Mouse (Mus musculus) embryonic facial prominence, embryonic 12.5 days (tissue): ENCODE results near the gene Pkdcc. TPM values are rescaled to one million over a fixed set of nuclear protein-coding genes. Genes with fewer than 3 reads are reported as not detected.

Source experiments
- ATAC-seq: fragments of 200-750 bp; cut with Nextera tagmentation; 2 replicates; pipeline ENCODE4 v1.8.0; 2017; ENCODE audit not compliant: insufficient number of reproducible peaks, insufficient read depth, low FRiP score, low TSS enrichment
- H3K27ac ChIP-seq: fragments of 300-500 bp; sonication (generic); 2 replicates; pipeline ENCODE4 v1.5.1; 2016; ENCODE audit warnings: mild to moderate bottlenecking
- H3K27me3 ChIP-seq: fragments of 300-500 bp; sonication (generic); 2 replicates; pipeline ENCODE4 v1.6.1; 2016; ENCODE audit warnings: mild to moderate bottlenecking, moderate library complexity
- H3K36me3 ChIP-seq: fragments of 300-500 bp; sonication (generic); 2 replicates; pipeline ENCODE4 v1.6.1; 2016; ENCODE audit warnings: mild to moderate bottlenecking
- H3K4me1 ChIP-seq: fragments of 300-500 bp; sonication (generic); 2 replicates; pipeline ENCODE4 v1.6.1; 2016
- H3K4me2 ChIP-seq: fragments of 300-500 bp; sonication (generic); replicated peaks from 2 replicates; pipeline ENCODE4 v1.6.1; 2016; ENCODE audit warnings: mild to moderate bottlenecking, moderate library complexity
- H3K4me3 ChIP-seq: fragments of 300-500 bp; sonication (generic); 2 replicates; pipeline ENCODE4 v1.5.1; 2016; ENCODE audit warnings: mild to moderate bottlenecking
- H3K9ac ChIP-seq: fragments of 300-500 bp; sonication (generic); 2 replicates; pipeline ENCODE4 v1.6.1; 2016; ENCODE audit warnings: mild to moderate bottlenecking, moderate library complexity
- H3K9me3 ChIP-seq: fragments of 300-500 bp; sonication (generic); 2 replicates; pipeline ENCODE4 v1.6.1; 2016; ENCODE audit warnings: mild to moderate bottlenecking, moderate library complexity
- WGBS: fragments of 180-500 bp; shearing (Covaris S2); methylation state at CpG from one replicate; pipeline ENCODE4 v1.1.7; 2016; 5-methylcytosine and 5-hydroxymethylcytosine counted together
- polyA plus RNA-seq: library from polyadenylated mRNA; unstranded; fragments of >200 nt; fragmentation: Nextera tagmentation; extraction: Ambion mirVana; gene quantifications from 2 replicates; pipeline ENCODE4 v1.2.1, GENCODE M21; 2016

The Pkdcc gene
- polyA plus RNA-seq, 1 experiment from 2014 or later: 27.3 TPM

GRCm38 (mm10) chr17:83222705-83223104 is 7.6 kb downstream of the Pkdcc start:
- Histone ChIP-seq H3K9me3 (no peaks in the 10 kb centered on the region), H3K27ac (0 out of 2 replicates have a peak overlapping the region, but pooled peaks have one; percentile 43), H3K27me3 (no peaks in the 10 kb centered on the region), H3K4me3 (no peak overlapping the region), H3K36me3 (peaks cover 60% of the 10 kb centered on the region), H3K4me2 (no peak overlapping the region), H3K9ac (no peak overlapping the region), H3K4me1 (peaks cover 38% of the 10 kb centered on the region)
- no peak for ATAC-seq
- 45% methylated on average over 3 of the region's 3 CpGs for WGBS

GRCm38 (mm10) chr17:83224451-83224971 is 9.4 kb downstream of the Pkdcc start:
- Histone ChIP-seq H3K27ac (no peak overlapping the region), H3K27me3 (no peaks in the 10 kb centered on the region), H3K36me3 (peaks cover 54% of the 10 kb centered on the region), H3K9me3 (no peaks in the 10 kb centered on the region), H3K4me2 (no peak overlapping the region), H3K4me1 (peaks cover 23% of the 10 kb centered on the region; the same call in 1 of the 2 replicates), H3K9ac (no peak overlapping the region), H3K4me3 (no peak overlapping the region)
- 70% methylated on average over 13 of the region's 13 CpGs for WGBS
- peak; percentile 6; the same call in 1 of the 2 replicates for ATAC-seq

GRCm38 (mm10) chr17:83226395-83226986 is 11.4 kb downstream of the Pkdcc start:
- H3K9ac ChIP-seq: no peak overlapping the region
- no peaks in the 10 kb centered on the region for H3K27me3 ChIP-seq
- H3K9me3 ChIP-seq: no peaks in the 10 kb centered on the region
- H3K27ac ChIP-seq: no peak overlapping the region
- no peak overlapping the region for H3K4me2 ChIP-seq
- no peak for ATAC-seq
- no peak overlapping the region for H3K4me3 ChIP-seq
- peaks cover 6% of the 10 kb centered on the region; the same call in 1 of the 2 replicates for H3K4me1 ChIP-seq
- H3K36me3 ChIP-seq: peaks cover 45% of the 10 kb centered on the region
- 68% methylated on average over 8 of the region's 8 CpGs for WGBS

- WGBS: 73% methylated on average over 11 of the region's 11 CpGs
- Histone ChIP-seq H3K27me3 (no peaks in the 10 kb centered on the region), H3K4me2 (no peak overlapping the region), H3K27ac (no peak overlapping the region), H3K9me3 (no peaks in the 10 kb centered on the region), H3K36me3 (0 out of 2 replicates have a peak, but pooled peaks cover 3% of the 10 kb centered on the region), H3K9ac (no peak overlapping the region), H3K4me1 (no peaks in the 10 kb centered on the region), H3K4me3 (no peak overlapping the region)
- ATAC-seq: no peak
Observed at GRCm38 (mm10) chr17:83231357-83231756, 16.3 kb downstream of the Pkdcc start.

- Histone ChIP-seq H3K27me3 (no peaks in the 10 kb centered on the region), H3K9me3 (no peaks in the 10 kb centered on the region), H3K4me1 (peaks cover 10% of the 10 kb centered on the region), H3K27ac (no peak overlapping the region), H3K4me3 (no peak overlapping the region), H3K36me3 (no peaks in the 10 kb centered on the region), H3K9ac (no peak overlapping the region), H3K4me2 (no peak overlapping the region)
- ATAC-seq: no peak
- 86% methylated on average over 10 of the region's 10 CpGs for WGBS
Observed at GRCm38 (mm10) chr17:83235227-83235626, 20.1 kb downstream of the Pkdcc start.

GRCm38 (mm10) chr17:83236202-83236601 is 21.1 kb downstream of the Pkdcc start:
- Histone ChIP-seq H3K4me1 (peaks cover 10% of the 10 kb centered on the region), H3K27ac (no peak overlapping the region), H3K9ac (no peak overlapping the region), H3K4me2 (no peak overlapping the region), H3K27me3 (no peaks in the 10 kb centered on the region), H3K4me3 (no peak overlapping the region), H3K36me3 (no peaks in the 10 kb centered on the region), H3K9me3 (no peaks in the 10 kb centered on the region)
- no peak for ATAC-seq
- 52% methylated on average over 8 of the region's 8 CpGs for WGBS

GRCm38 (mm10) chr17:83238123-83239058 is 23.3 kb downstream of the Pkdcc start:
- Histone ChIP-seq H3K27ac (0 out of 2 replicates have a peak overlapping the region, but pooled peaks have one; percentile 11), H3K4me3 (no peak overlapping the region), H3K27me3 (no peaks in the 10 kb centered on the region), H3K4me2 (no peak overlapping the region), H3K9me3 (no peaks in the 10 kb centered on the region), H3K36me3 (no peaks in the 10 kb centered on the region), H3K4me1 (peaks cover 10% of the 10 kb centered on the region), H3K9ac (no peak overlapping the region)
- peak; percentile 67 for ATAC-seq
- WGBS: 74% methylated on average over 16 of the region's 16 CpGs

- Histone ChIP-seq H3K27me3 (no peaks in the 10 kb centered on the region), H3K9ac (no peak overlapping the region), H3K27ac (no peak overlapping the region), H3K36me3 (no peaks in the 10 kb centered on the region), H3K4me1 (peaks cover 5% of the 10 kb centered on the region; the same call in 1 of the 2 replicates), H3K9me3 (no peaks in the 10 kb centered on the region), H3K4me3 (no peak overlapping the region), H3K4me2 (no peak overlapping the region)
- 76% methylated on average over 1 of the region's 1 CpGs for WGBS
- ATAC-seq: no peak
Observed at GRCm38 (mm10) chr17:83244502-83244901, 29.4 kb downstream of the Pkdcc start.

GRCm38 (mm10) chr17:83245460-83245859 is 30.4 kb downstream of the Pkdcc start:
- H3K4me1 ChIP-seq: peaks cover 6% of the 10 kb centered on the region; the same call in 1 of the 2 replicates
- no peak for ATAC-seq
- H3K4me3 ChIP-seq: no peak overlapping the region
- H3K9ac ChIP-seq: no peak overlapping the region
- no peaks in the 10 kb centered on the region for H3K27me3 ChIP-seq
- H3K4me2 ChIP-seq: no peak overlapping the region
- WGBS: 69% methylated on average over 3 of the region's 3 CpGs
- no peaks in the 10 kb centered on the region for H3K9me3 ChIP-seq
- no peaks in the 10 kb centered on the region for H3K36me3 ChIP-seq
- H3K27ac ChIP-seq: no peak overlapping the region

GRCm38 (mm10) chr17:83246090-83246489 is 31.0 kb downstream of the Pkdcc start:
- no peak for ATAC-seq
- Histone ChIP-seq H3K4me1 (peaks cover 13% of the 10 kb centered on the region; the same call in 1 of the 2 replicates), H3K36me3 (no peaks in the 10 kb centered on the region), H3K9me3 (no peaks in the 10 kb centered on the region), H3K4me3 (no peak overlapping the region), H3K4me2 (no peak overlapping the region), H3K9ac (no peak overlapping the region), H3K27ac (no peak overlapping the region), H3K27me3 (no peaks in the 10 kb centered on the region)
- WGBS: 19% methylated on average over 7 of the region's 7 CpGs

- Histone ChIP-seq H3K9me3 (no peaks in the 10 kb centered on the region), H3K27me3 (no peaks in the 10 kb centered on the region), H3K4me2 (no peak overlapping the region), H3K4me1 (peaks cover 16% of the 10 kb centered on the region; the same call in 1 of the 2 replicates), H3K4me3 (no peak overlapping the region), H3K36me3 (no peaks in the 10 kb centered on the region), H3K27ac (no peak overlapping the region), H3K9ac (no peak overlapping the region)
- ATAC-seq: no peak
- WGBS: 64% methylated on average over 4 of the region's 4 CpGs
Observed at GRCm38 (mm10) chr17:83247176-83247575, 32.1 kb downstream of the Pkdcc start.
